Mouse (Mus musculus) cerebellum, adult 2 months (tissue): Measurements from ENCODE around the gene Olfr635.

ENCODE experiments used
- CTCF ChIP-seq: fragments of 200-500 bp; IDR thresholded peaks from 2 replicates; pipeline ENCODE4 v1.5.1; 2011; ENCODE audit warnings: low read depth, mild to moderate bottlenecking, control low read depth, low read length, moderate library complexity, borderline replicate concordance; ENCODE audit not compliant: insufficient read depth
- POLR2A ChIP-seq: fragments of 200-500 bp; IDR thresholded peaks from 2 replicates; pipeline ENCODE4 v1.6.1; 2011; ENCODE audit warnings: low read length, control low read depth, borderline replicate concordance; ENCODE audit not compliant: insufficient read depth

DNA sequence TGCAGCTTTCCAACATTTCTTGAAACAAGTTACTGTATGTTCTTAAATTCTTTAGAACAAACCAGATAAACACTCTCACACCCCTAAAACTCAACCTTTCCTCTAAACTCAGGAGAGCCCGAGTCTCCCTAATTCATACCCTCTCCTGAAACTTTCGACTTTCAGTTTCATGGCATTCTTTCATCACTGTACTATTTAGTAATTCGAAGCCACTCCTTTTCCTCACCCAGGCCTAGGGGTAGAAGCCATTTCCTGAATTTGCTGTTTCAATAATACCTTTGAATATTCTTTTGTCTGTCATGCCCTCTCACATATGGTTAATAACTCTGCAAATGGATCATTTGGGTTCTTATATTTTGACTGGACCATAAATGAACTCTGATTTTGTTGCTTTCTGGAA lies 56.0 kb downstream of the Olfr635 start:
- no peak for TF ChIP-seq POLR2A
- no peak for TF ChIP-seq CTCF
